Mouse (Mus musculus) cerebellum, adult 2 months (tissue): Measurements from ENCODE around the gene Rph3al. TPM values are rescaled to one million over a fixed set of nuclear protein-coding genes. Genes with fewer than 3 reads are reported as not detected.

Experiments used
- DNase-seq, 2 experiments: peaks; one replicate each; pipeline ENCODE4 v3.0.0; 2021
- H3K27ac ChIP-seq: fragments of 200-500 bp; 2 replicates; pipeline ENCODE4 v1.5.1; 2012; ENCODE audit warnings: low read length, control low read depth, inconsistent platforms; ENCODE audit not compliant: insufficient read depth
- H3K27me3 ChIP-seq: fragments of 200-500 bp; 2 replicates; pipeline ENCODE4 v1.6.1; 2012; ENCODE audit warnings: inconsistent platforms, mild to moderate bottlenecking, low read length, moderate library complexity; ENCODE audit not compliant: control insufficient read depth, insufficient read depth
- H3K4me1 ChIP-seq: fragments of 200-500 bp; 2 replicates; pipeline ENCODE4 v1.6.1; 2011; ENCODE audit warnings: low read length; ENCODE audit not compliant: control insufficient read depth, insufficient read depth
- H3K4me3 ChIP-seq: fragments of 200-500 bp; replicated peaks from 2 replicates; pipeline ENCODE3; 2011; ENCODE audit warnings: mild to moderate bottlenecking, low read depth, low read length, control low read depth; ENCODE audit not compliant: insufficient read depth
- CTCF ChIP-seq: fragments of 200-500 bp; IDR thresholded peaks from 2 replicates; pipeline ENCODE4 v1.5.1; 2011; ENCODE audit warnings: low read depth, mild to moderate bottlenecking, control low read depth, low read length, moderate library complexity, borderline replicate concordance; ENCODE audit not compliant: insufficient read depth
- POLR2A ChIP-seq: fragments of 200-500 bp; IDR thresholded peaks from 2 replicates; pipeline ENCODE4 v1.6.1; 2011; ENCODE audit warnings: low read length, control low read depth, borderline replicate concordance; ENCODE audit not compliant: insufficient read depth
- WGBS: fragments of 180-500 bp; shearing (Covaris S2); methylation state at CpG from one replicate; pipeline ENCODE4 v1.1.7; 2018; 5-methylcytosine and 5-hydroxymethylcytosine counted together
- polyA plus RNA-seq: library from polyadenylated mRNA; depleted of rRNA; stranded (reverse); fragments of >200 nt; gene quantifications from 2 replicates; pipeline ENCODE4 v1.2.3, GENCODE M21; 2012

Gene Rph3al
- polyA plus RNA-seq, 1 experiment = 3.6 TPM

DNA sequence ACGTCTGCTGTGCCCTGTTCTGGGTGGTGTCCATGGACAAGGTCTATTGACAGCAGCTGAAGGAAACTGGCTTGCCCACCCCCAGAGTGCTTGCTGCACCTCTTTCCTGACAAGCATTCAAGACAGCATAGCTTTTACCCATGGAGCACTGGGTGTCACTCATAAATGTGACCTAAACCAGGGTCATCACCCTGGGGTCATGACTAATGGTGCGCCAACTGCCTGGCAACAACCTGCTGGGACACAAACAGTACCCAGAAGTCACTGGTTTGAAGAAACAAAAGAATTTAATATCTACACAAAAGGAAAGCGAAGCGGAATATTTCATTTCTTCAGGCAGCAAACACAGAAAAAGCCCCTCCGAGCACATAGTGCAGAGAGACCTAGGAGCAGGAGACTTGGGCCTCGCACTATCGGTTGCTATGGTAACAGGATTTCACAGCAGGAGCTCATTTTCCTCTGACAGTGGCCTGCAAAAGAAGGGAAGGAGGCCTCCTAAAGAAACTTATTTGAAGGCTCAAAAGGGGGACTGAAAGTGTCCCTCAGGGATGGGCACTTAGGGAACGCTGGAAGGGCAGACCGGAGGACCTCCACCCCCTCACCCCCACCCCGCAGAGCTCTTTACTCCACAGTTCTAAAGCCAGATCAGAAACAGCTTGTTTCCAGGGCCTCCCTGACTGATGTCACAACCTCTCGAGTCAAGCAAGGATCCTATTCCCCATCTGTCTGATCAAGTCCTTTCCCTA lies 25.7 kb upstream of the Rph3al start:
- Histone ChIP-seq H3K27me3 (no peaks in the 10 kb centered on the region), H3K4me1 (peaks cover 5% of the 10 kb centered on the region; the same call in 1 of the 2 replicates), H3K27ac (no peak overlapping the region), H3K4me3 (no peak overlapping the region)
- peak in 1 of 2 experiments; percentile 33 for DNase-seq
- 68% methylated on average over 11 of the region's 11 CpGs for WGBS
- TF ChIP-seq CTCF (no peak), POLR2A (no peak)

DNA sequence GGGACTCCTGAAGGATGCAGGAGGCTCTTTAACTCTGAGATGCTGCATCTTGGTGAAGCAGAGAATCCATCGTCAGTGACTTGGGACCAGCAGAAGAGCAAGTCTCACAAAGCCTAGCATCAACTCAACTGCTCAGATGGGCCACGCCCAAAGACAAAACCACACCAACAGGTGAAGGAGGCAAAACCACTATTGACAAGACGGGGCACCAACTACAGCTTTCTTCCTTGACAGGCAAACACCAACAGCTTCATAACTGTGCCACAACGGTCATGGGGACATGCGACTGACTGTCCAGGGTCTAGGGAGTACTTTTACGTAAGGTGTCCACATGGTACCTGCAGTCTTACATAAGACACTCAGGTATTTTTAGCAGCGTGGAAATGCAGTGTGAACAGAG lies 23.6 kb upstream of the Rph3al start:
- H3K27ac ChIP-seq = no peak overlapping the region
- H3K4me3 ChIP-seq = no peak overlapping the region
- peaks cover 5% of the 10 kb centered on the region; the same call in 1 of the 2 replicates for H3K4me1 ChIP-seq
- H3K27me3 ChIP-seq = no peaks in the 10 kb centered on the region
- TF ChIP-seq CTCF = no peak
- TF ChIP-seq POLR2A = no peak
- DNase-seq = no peak
- 88% methylated on average over 7 of the region's 7 CpGs for WGBS

DNA sequence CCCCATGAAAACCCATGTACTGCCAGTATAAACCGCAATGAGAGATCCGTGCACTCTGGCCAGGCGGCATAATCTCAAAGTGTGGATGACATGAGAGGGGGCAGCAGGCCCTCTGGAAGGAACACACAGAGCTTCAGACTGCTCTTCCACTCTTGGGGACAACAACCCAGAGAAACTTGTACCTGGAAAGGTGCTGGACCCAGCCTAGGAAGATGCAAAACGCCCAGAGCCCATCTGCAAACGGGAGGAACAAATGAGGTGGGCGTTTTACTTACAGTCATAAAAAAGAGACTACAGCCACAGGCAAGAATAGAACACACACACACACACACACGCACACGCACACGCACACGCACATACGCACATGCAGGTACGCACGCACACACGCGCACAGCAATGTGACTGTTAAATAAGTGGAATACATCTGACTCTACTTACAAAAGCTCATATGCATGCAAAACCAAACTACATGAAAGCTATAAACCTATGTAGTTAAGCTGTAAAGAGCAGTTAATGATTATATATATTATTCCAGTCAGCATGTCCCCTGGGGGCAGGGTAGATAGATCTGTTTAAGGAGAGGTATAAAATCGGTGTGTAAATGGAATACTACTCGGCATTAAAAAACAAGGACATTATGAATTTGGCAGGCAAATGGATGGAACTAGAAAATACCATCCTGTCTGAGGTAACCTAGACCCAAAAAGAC lies 19.0 kb upstream of the Rph3al start:
- WGBS = 96% methylated on average over 17 of the region's 17 CpGs
- no peak for TF ChIP-seq CTCF
- no peak for TF ChIP-seq POLR2A
- Histone ChIP-seq H3K4me3 (no peak overlapping the region), H3K27ac (no peak overlapping the region), H3K27me3 (no peaks in the 10 kb centered on the region; the same call in 1 of the 2 replicates), H3K4me1 (no peaks in the 10 kb centered on the region)
- no peak for DNase-seq

DNA sequence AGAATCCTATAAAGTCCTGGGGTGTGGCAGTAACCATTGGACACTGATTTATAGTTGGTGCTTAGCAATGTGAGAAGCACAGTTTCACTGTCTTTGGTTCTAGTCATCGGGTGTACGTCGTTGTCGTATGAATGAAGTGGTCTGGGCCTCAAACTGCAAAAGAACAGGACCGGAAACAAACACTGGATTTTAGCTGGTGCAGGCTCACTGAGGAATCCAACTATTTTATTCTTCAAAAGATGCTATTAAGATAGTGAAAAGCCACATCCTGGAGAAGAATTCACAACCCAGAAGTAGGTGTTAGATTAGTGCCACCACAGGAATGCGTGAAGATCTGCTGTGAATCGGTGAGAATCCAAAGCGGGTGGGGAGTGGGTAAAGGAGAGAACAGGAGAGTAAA lies 18.4 kb upstream of the Rph3al start:
- H3K27me3 ChIP-seq = no peaks in the 10 kb centered on the region; the same call in 1 of the 2 replicates
- H3K4me3 ChIP-seq = no peak overlapping the region
- DNase-seq = no peak
- no peak overlapping the region for H3K27ac ChIP-seq
- no peaks in the 10 kb centered on the region for H3K4me1 ChIP-seq
- 74% methylated on average over 8 of the region's 8 CpGs for WGBS
- no peak for TF ChIP-seq POLR2A
- TF ChIP-seq CTCF = no peak

DNA sequence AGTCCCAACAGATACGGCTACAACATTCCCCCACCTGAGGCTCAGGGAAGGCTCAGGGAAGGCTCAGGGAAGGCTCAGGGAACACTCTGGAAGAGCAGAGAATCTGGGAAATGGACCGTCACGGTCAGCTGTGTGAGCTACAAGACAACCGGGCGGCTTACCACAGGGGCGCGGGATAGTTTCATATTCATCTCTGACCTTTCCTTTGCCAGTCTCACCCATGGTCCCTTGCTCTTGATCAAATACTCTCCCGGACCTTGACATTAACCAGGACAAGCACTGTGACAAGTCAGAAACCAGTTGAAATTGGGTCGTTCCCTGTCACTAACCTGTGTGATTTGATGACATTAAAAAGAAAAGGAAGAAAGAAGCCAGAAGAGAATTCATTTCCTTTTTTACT lies 16.7 kb upstream of the Rph3al start:
- DNase-seq = no peak
- TF ChIP-seq POLR2A (no peak), CTCF (no peak)
- H3K4me3 ChIP-seq = no peak overlapping the region
- no peaks in the 10 kb centered on the region; the same call in 1 of the 2 replicates for H3K27me3 ChIP-seq
- no peaks in the 10 kb centered on the region for H3K4me1 ChIP-seq
- H3K27ac ChIP-seq = no peak overlapping the region
- 87% methylated on average over 9 of the region's 9 CpGs for WGBS

DNA sequence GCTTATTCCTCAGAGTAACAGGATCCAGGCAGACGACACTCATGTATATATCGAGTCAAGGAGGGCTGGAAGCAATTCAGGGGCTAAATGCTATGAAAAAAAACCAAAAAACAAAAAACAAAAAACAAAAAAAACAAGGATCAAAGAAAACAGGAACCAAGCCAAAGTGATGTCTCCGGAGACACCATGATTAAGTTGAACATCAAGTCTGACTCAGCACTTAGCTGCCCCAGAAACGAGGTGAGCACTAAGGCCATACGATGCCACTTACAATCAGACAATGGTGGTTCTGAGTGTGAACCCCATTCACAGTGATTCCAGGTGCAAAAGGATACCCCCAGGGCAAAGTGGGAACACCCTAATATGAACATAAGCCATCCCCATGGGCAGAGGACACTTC lies 13.7 kb upstream of the Rph3al start:
- Histone ChIP-seq H3K4me3 (no peak overlapping the region), H3K27ac (no peak overlapping the region), H3K4me1 (no peaks in the 10 kb centered on the region), H3K27me3 (no peaks in the 10 kb centered on the region; the same call in 1 of the 2 replicates)
- WGBS = 80% methylated on average over 5 of the region's 5 CpGs
- no peak for DNase-seq
- TF ChIP-seq CTCF (no peak), POLR2A (no peak)

DNA sequence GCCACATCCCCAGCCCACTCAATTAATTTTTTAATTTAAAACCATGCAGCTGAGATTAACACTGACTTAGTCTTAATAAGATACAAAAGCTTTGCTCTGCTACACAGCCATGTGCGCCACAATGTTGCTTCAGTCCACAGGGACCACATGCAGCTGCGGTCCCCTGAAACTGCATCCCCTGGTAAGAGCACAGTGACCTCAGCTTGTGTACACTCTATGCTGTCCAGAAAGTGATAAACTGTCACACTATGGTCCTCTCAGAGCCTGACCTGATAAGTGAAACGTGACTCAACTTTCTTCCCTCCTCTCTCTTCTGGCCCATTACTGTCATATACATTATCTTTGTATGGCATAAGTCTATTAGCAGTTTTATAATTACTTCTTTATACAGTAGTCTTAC lies 12.2 kb upstream of the Rph3al start:
- Histone ChIP-seq H3K27ac (no peak overlapping the region), H3K27me3 (no peaks in the 10 kb centered on the region; the same call in 1 of the 2 replicates), H3K4me1 (no peaks in the 10 kb centered on the region), H3K4me3 (no peak overlapping the region)
- DNase-seq = no peak
- WGBS = 95% methylated on average over 3 of the region's 3 CpGs
- TF ChIP-seq CTCF (no peak), POLR2A (no peak)
